Comparison of ENCODE assay signal across 16 mouse cellular contexts in genomic region chr9:56881539-56882082, GRCm38 (mm10). TPM values are rescaled to one million over a fixed set of nuclear protein-coding genes. Genes with fewer than 3 reads are reported as not detected.
A peak's percentile ranks its signal among the peaks of the same experiment; 100 is the strongest.
DNase-seq lines count a peak whose midpoint lies in the region; ATAC-seq and TF ChIP-seq lines count a peak whose summit lies in the region.
"Had no signal": no experiment of that assay in that cellular context is flagged by ENCODE, and none has a peak within 500 bp of the region (broad histone marks: within the 10 kb centered on the region; RNA-seq: fewer than 3 reads in every experiment).

No protein-coding gene starts in this region.

- no peak overlapping the region for H3K9ac ChIP-seq in forebrain, postnatal 0 days
- H3K9ac ChIP-seq in forebrain, embryonic 15.5 days (replicated peaks): no peak overlapping the region
- H3K9ac ChIP-seq in kidney, embryonic 15.5 days: no peak overlapping the region
- H3K9ac ChIP-seq in intestine, embryonic 16.5 days (ENCODE audit: low read depth, low read length): no peak overlapping the region

- H3K36me3 ChIP-seq in forebrain, postnatal 0 days (ENCODE audit: insufficient read depth): no peaks in the 10 kb centered on the region
- H3K36me3 ChIP-seq in forebrain, embryonic 15.5 days: no peaks in the 10 kb centered on the region
- peaks cover 22% of the 10 kb centered on the region for H3K36me3 ChIP-seq in kidney, embryonic 15.5 days
- H3K36me3 ChIP-seq in intestine, embryonic 16.5 days (ENCODE audit: control insufficient read depth, insufficient read depth, low read length): no peaks in the 10 kb centered on the region

- no peaks in the 10 kb centered on the region for H3K9me3 ChIP-seq in forebrain, postnatal 0 days (ENCODE audit: low read length)
- no peaks in the 10 kb centered on the region for H3K9me3 ChIP-seq in forebrain, embryonic 15.5 days
- no peaks in the 10 kb centered on the region for H3K9me3 ChIP-seq in kidney, embryonic 15.5 days (replicated peaks)
- no peaks in the 10 kb centered on the region for H3K9me3 ChIP-seq in intestine, embryonic 16.5 days (ENCODE audit: control insufficient read depth, low read length)
- H3K9me3 ChIP-seq: megakaryocyte, embryonic 14.5 days had no signal

- H3K4me1 ChIP-seq in forebrain, postnatal 0 days (ENCODE audit: insufficient read depth): no peaks in the 10 kb centered on the region
- H3K4me1 ChIP-seq in forebrain, embryonic 15.5 days: no peaks in the 10 kb centered on the region
- H3K4me1 ChIP-seq in kidney, embryonic 15.5 days: peaks cover 50% of the 10 kb centered on the region
- peaks cover 41% of the 10 kb centered on the region for H3K4me1 ChIP-seq in intestine, embryonic 16.5 days (ENCODE audit: control insufficient read depth, insufficient read depth, low read length)
- H3K4me1 ChIP-seq: megakaryocyte, embryonic 14.5 days had no signal

- peak overlapping the region; percentile 3; the same call in 1 of the 2 replicates for H3K27ac ChIP-seq in forebrain, postnatal 0 days (ENCODE audit: low read depth, low read length)
- H3K27ac ChIP-seq in forebrain, embryonic 15.5 days (replicated peaks): no peak overlapping the region
- H3K27ac ChIP-seq in kidney, embryonic 15.5 days: 0 out of 2 replicates have a peak overlapping the region, but pooled peaks have one; percentile 9
- H3K27ac ChIP-seq in intestine, embryonic 16.5 days (ENCODE audit: low read length): peak overlapping the region; percentile 5

- peak; percentile 63 for ATAC-seq in forebrain, postnatal 0 days
- ATAC-seq in forebrain, embryonic 15.5 days (replicated peaks): no peak; the same call in 1 of the 2 replicates
- no peak for ATAC-seq in kidney, embryonic 15.5 days (replicated peaks; ENCODE audit: low FRiP score)
- peak; percentile 37 for ATAC-seq in CD4-positive, CD25-positive, alpha-beta regulatory T cell, adult 4 months
- ATAC-seq in intestine, embryonic 16.5 days: no peak

- 83% methylated on average over 3 of the region's 3 CpGs for WGBS in forebrain, postnatal 0 days
- WGBS in forebrain, embryonic 15.5 days: 87% methylated on average over 3 of the region's 3 CpGs
- 80% methylated on average over 3 of the region's 3 CpGs for WGBS in kidney, embryonic 15.5 days
- WGBS in intestine, embryonic 16.5 days: 51% methylated on average over 3 of the region's 3 CpGs

- no peak overlapping the region for H3K4me3 ChIP-seq in forebrain, postnatal 0 days (ENCODE audit: low read depth, low read length)
- no peak overlapping the region for H3K4me3 ChIP-seq in forebrain, embryonic 15.5 days
- no peak overlapping the region for H3K4me3 ChIP-seq in kidney, embryonic 15.5 days (replicated peaks)
- no peak overlapping the region for H3K4me3 ChIP-seq in intestine, embryonic 16.5 days (ENCODE audit: low read length)
- H3K4me3 ChIP-seq: megakaryocyte, embryonic 14.5 days had no signal

- no peak for TF ChIP-seq CTCF in forebrain, postnatal 0 days (IDR thresholded peaks at IDR 0.05; ENCODE audit: low read depth)

- no peak for DNase-seq in forebrain, postnatal 0 days
- DNase-seq in kidney, postnatal 36 days: no peak
- DNase-seq in urinary bladder, postnatal 14 days (ENCODE audit: low spot score): no peak
- DNase-seq in layer of hippocampus, adult 18-20 months (ENCODE audit: low spot score in 2 of 2): no peak
- DNase-seq: adrenal gland, adult 2 months; cerebellum, adult 2 months; gastrocnemius, postnatal 14 days; kidney, postnatal 14 days; liver; thymus, postnatal 36 days had no signal

- no peaks in the 10 kb centered on the region for H3K27me3 ChIP-seq in forebrain, postnatal 0 days (ENCODE audit: insufficient read depth, low read length)
- no peaks in the 10 kb centered on the region for H3K27me3 ChIP-seq in forebrain, embryonic 15.5 days
- H3K27me3 ChIP-seq in kidney, embryonic 15.5 days: no peaks in the 10 kb centered on the region
- no peaks in the 10 kb centered on the region for H3K27me3 ChIP-seq in intestine, embryonic 16.5 days (replicated peaks; ENCODE audit: control insufficient read depth, insufficient read depth, low read length)

- no peak overlapping the region for H3K4me2 ChIP-seq in forebrain, postnatal 0 days (ENCODE audit: low read depth)
- H3K4me2 ChIP-seq in forebrain, embryonic 15.5 days (replicated peaks): no peak overlapping the region
- no peak overlapping the region for H3K4me2 ChIP-seq in kidney, embryonic 15.5 days
- no peak overlapping the region for H3K4me2 ChIP-seq in intestine, embryonic 16.5 days (ENCODE audit: low read depth, low read length)

RNA-seq across cellular contexts. Expression of gene Cspg4, which starts 16.8 kb away (rescaled TPM):
- total RNA-seq in forebrain, postnatal 0 days (2014; rRNA removed): 19.4 and 24.7 TPM in 2 replicates
- polyA plus RNA-seq in forebrain, postnatal 0 days (2015; fragmentation: Nextera tagmentation; extraction: Ambion mirVana): 5.1 and 7.5 TPM in 2 replicates
- polyA plus RNA-seq in forebrain, embryonic 15.5 days (2015; fragmentation: Nextera tagmentation; extraction: Ambion mirVana): 5.1 and 6.0 TPM in 2 replicates
- 25.0 and 26.5 TPM in 2 replicates for polyA plus RNA-seq in kidney, embryonic 15.5 days (2015; fragmentation: Nextera tagmentation; extraction: Ambion mirVana)
- polyA plus RNA-seq in CD4-positive, CD25-positive, alpha-beta regulatory T cell, adult 4 months (2017; shearing (Covaris generic)): not detected
- polyA plus RNA-seq in intestine, embryonic 16.5 days (2015; fragmentation: Nextera tagmentation; extraction: Ambion mirVana): 17.4 and 18.2 TPM in 2 replicates
- total RNA-seq in layer of hippocampus, adult 18-20 months (2021): 10 to 100 TPM; 13.8 to 17.0 TPM
- total RNA-seq: neutrophil, adult 5-6 weeks had no signal

RNA-seq across cellular contexts. Expression of gene Odf3l1, which starts 17.1 kb away (rescaled TPM):
- not detected in 2 replicates for total RNA-seq in forebrain, postnatal 0 days (2014; rRNA removed)
- polyA plus RNA-seq in forebrain, postnatal 0 days (2015; fragmentation: Nextera tagmentation; extraction: Ambion mirVana): 0.12 and 0.13 TPM in 2 replicates
- not detected in 2 replicates for polyA plus RNA-seq in forebrain, embryonic 15.5 days (2015; fragmentation: Nextera tagmentation; extraction: Ambion mirVana)
- 0.17 and 0.22 TPM in 2 replicates for polyA plus RNA-seq in kidney, embryonic 15.5 days (2015; fragmentation: Nextera tagmentation; extraction: Ambion mirVana)
- not detected for polyA plus RNA-seq in CD4-positive, CD25-positive, alpha-beta regulatory T cell, adult 4 months (2017; shearing (Covaris generic))
- 1.4 and 1.5 TPM in 2 replicates for polyA plus RNA-seq in intestine, embryonic 16.5 days (2015; fragmentation: Nextera tagmentation; extraction: Ambion mirVana)
- total RNA-seq in layer of hippocampus, adult 18-20 months (2021): not detected
- total RNA-seq: neutrophil, adult 5-6 weeks had no signal

RNA-seq across cellular contexts. Expression of gene Snx33, which starts 46.6 kb away (rescaled TPM):
- total RNA-seq in forebrain, postnatal 0 days (2014; rRNA removed): 3.7 and 5.8 TPM in 2 replicates
- 1.2 and 1.3 TPM in 2 replicates for polyA plus RNA-seq in forebrain, postnatal 0 days (2015; fragmentation: Nextera tagmentation; extraction: Ambion mirVana)
- 2.5 and 3.2 TPM in 2 replicates for polyA plus RNA-seq in forebrain, embryonic 15.5 days (2015; fragmentation: Nextera tagmentation; extraction: Ambion mirVana)
- polyA plus RNA-seq in kidney, embryonic 15.5 days (2015; fragmentation: Nextera tagmentation; extraction: Ambion mirVana): 9.2 and 10.5 TPM in 2 replicates
- 1 to 10 TPM; 3.6 to 4.9 TPM for polyA plus RNA-seq in CD4-positive, CD25-positive, alpha-beta regulatory T cell, adult 4 months (2017; shearing (Covaris generic))
- 4.8 and 5.2 TPM in 2 replicates for polyA plus RNA-seq in intestine, embryonic 16.5 days (2015; fragmentation: Nextera tagmentation; extraction: Ambion mirVana)
- 1 to 10 TPM; 8.5 to 9.3 TPM for total RNA-seq in layer of hippocampus, adult 18-20 months (2021)

RNA-seq across cellular contexts. Expression of gene Imp3, which starts 55.7 kb away (rescaled TPM):
- 125 and 136 TPM in 2 replicates for total RNA-seq in forebrain, postnatal 0 days (2014; rRNA removed)
- 87.5 and 104 TPM in 2 replicates for polyA plus RNA-seq in forebrain, postnatal 0 days (2015; fragmentation: Nextera tagmentation; extraction: Ambion mirVana)
- 79.2 and 85.0 TPM in 2 replicates for polyA plus RNA-seq in forebrain, embryonic 15.5 days (2015; fragmentation: Nextera tagmentation; extraction: Ambion mirVana)
- 90.8 and 93.7 TPM in 2 replicates for polyA plus RNA-seq in kidney, embryonic 15.5 days (2015; fragmentation: Nextera tagmentation; extraction: Ambion mirVana)
- 10 to 100 TPM; 42.6 to 57.1 TPM for polyA plus RNA-seq in CD4-positive, CD25-positive, alpha-beta regulatory T cell, adult 4 months (2017; shearing (Covaris generic))
- 60.9 and 67.2 TPM in 2 replicates for polyA plus RNA-seq in intestine, embryonic 16.5 days (2015; fragmentation: Nextera tagmentation; extraction: Ambion mirVana)
- 10 to 100 TPM; 56.1 to 57.1 TPM for total RNA-seq in layer of hippocampus, adult 18-20 months (2021)

Comparison
In these comparisons a context has a peak if more than half of its experiments do, and no peak if none do; other contexts are left out.
1. ATAC-seq: peak in forebrain, postnatal 0 days (single experiment) and CD4-positive, CD25-positive, alpha-beta regulatory T cell, adult 4 months (single experiment); none in forebrain, embryonic 15.5 days (single experiment), kidney, embryonic 15.5 days (single experiment) and intestine, embryonic 16.5 days (single experiment).